Mouse (Mus musculus) kidney, adult 2 months (tissue): Measurements from ENCODE around the gene Necab2.

Source experiments
- CTCF ChIP-seq: fragments of 200-500 bp; conservative IDR thresholded peaks from 2 replicates; pipeline ENCODE4 v1.5.1; 2011; ENCODE audit warnings: low read depth, mild to moderate bottlenecking, control low read depth, low read length, moderate library complexity, mixed read lengths; ENCODE audit not compliant: insufficient read depth, insufficient read length
- POLR2A ChIP-seq: fragments of 200-500 bp; IDR thresholded peaks from one replicate; pipeline ENCODE4 v1.6.1; 2011; ENCODE audit warnings: low read depth, low read length, control low read depth

GRCm38 (mm10) chr8:119435527-119435926 lies 11.0 kb upstream of the Necab2 start:
- TF ChIP-seq CTCF, result no peak
- no peak for TF ChIP-seq POLR2A
